In genomic region chr13:4228441-4228840, GRCm38 (mm10) we compare ENCODE assay signal across 13 mouse cellular contexts. TPM values are rescaled to one million over a fixed set of nuclear protein-coding genes. Genes with fewer than 3 reads are reported as not detected.
DNase-seq lines count a peak whose midpoint lies in the region; ATAC-seq and TF ChIP-seq lines count a peak whose summit lies in the region.
"Had no signal": no experiment of that assay in that cellular context is flagged by ENCODE, and none has a peak within 500 bp of the region (broad histone marks: within the 10 kb centered on the region; RNA-seq: fewer than 3 reads in every experiment).

Akr1c19 (plus strand) TSS chr13:4228700.

- 0 out of 2 replicates have a peak, but pooled peaks cover 7% of the 10 kb centered on the region for H3K4me1 ChIP-seq in heart, embryonic 12.5 days (replicated peaks)
- no peaks in the 10 kb centered on the region for H3K4me1 ChIP-seq in kidney, embryonic 15.5 days
- H3K4me1 ChIP-seq in lung, postnatal 0 days (ENCODE audit: insufficient read depth, low read depth, low read length), result no peaks in the 10 kb centered on the region; the same call in 1 of the 2 replicates

- TF ChIP-seq EP300 in lung, postnatal 0 days (IDR thresholded peaks at IDR 0.05), result no peak

- H3K27ac ChIP-seq in heart, embryonic 12.5 days (ENCODE audit: poor library complexity, severe bottlenecking), result no peak within 1 kb of the TSS
- H3K27ac ChIP-seq in kidney, embryonic 15.5 days, result no peak within 1 kb of the TSS
- no peak within 1 kb of the TSS for H3K27ac ChIP-seq in lung, postnatal 0 days (ENCODE audit: low read length)

- no peaks in the 10 kb centered on the region for H3K36me3 ChIP-seq in heart, embryonic 12.5 days
- no peaks in the 10 kb centered on the region for H3K36me3 ChIP-seq in kidney, embryonic 15.5 days
- no peaks in the 10 kb centered on the region for H3K36me3 ChIP-seq in lung, postnatal 0 days (ENCODE audit: insufficient read depth, low read length)

- 69% methylated on average over 1 of the region's 1 CpGs for whole genome bisulfite sequencing in heart, embryonic 12.5 days
- WGBS in kidney, embryonic 15.5 days, result 61% methylated on average over 1 of the region's 1 CpGs
- 32% methylated on average over 1 of the region's 1 CpGs for WGBS in lung, postnatal 0 days

- H3K9me3 ChIP-seq in heart, embryonic 12.5 days (replicated peaks), result 0 out of 2 replicates have a peak, but pooled peaks cover 3% of the 10 kb centered on the region
- H3K9me3 ChIP-seq in kidney, embryonic 15.5 days (replicated peaks), result no peaks in the 10 kb centered on the region
- no peaks in the 10 kb centered on the region for H3K9me3 ChIP-seq in lung, postnatal 0 days (ENCODE audit: low read length)

- no peak for TF ChIP-seq CTCF in lung, postnatal 0 days (IDR thresholded peaks at IDR 0.05)

- H3K4me3 ChIP-seq in heart, embryonic 12.5 days, result no peak within 1 kb of the TSS
- no peak within 1 kb of the TSS for H3K4me3 ChIP-seq in kidney, embryonic 15.5 days (replicated peaks)
- no peak within 1 kb of the TSS for H3K4me3 ChIP-seq in lung, postnatal 0 days (ENCODE audit: low read depth, low read length)

- no peaks in the 10 kb centered on the region for H3K27me3 ChIP-seq in heart, embryonic 12.5 days (replicated peaks)
- H3K27me3 ChIP-seq in kidney, embryonic 15.5 days, result no peaks in the 10 kb centered on the region
- no peaks in the 10 kb centered on the region for H3K27me3 ChIP-seq in lung, postnatal 0 days (replicated peaks; ENCODE audit: insufficient read depth, low read length)

- peak; percentile 54 to 61 for DNase-seq in heart, adult 18-20 months
- peak; percentile 67 for DNase-seq in heart, adult 8-10 months (ENCODE audit: low spot score)
- DNase-seq in lung, postnatal 0 days (ENCODE audit: low spot score), result peak; percentile 77
- DNase-seq in right cerebral cortex, postnatal 36 days (ENCODE audit: low spot score in 2 of 2), result no peak
- DNase-seq in frontal cortex, postnatal 10 days (ENCODE audit: low spot score in 2 of 2), result no peak
- DNase-seq: adrenal gland, adult 2 months; B cell, adult 2 months; left cerebral cortex, postnatal 4 days; thymus, postnatal 14 days had no signal

- H3K4me2 ChIP-seq in heart, embryonic 12.5 days, result no peak within 1 kb of the TSS
- H3K4me2 ChIP-seq in kidney, embryonic 15.5 days, result no peak within 1 kb of the TSS
- no peak within 1 kb of the TSS for H3K4me2 ChIP-seq in lung, postnatal 0 days (replicated peaks; ENCODE audit: low read depth, low read length)

- no peak for ATAC-seq in heart, embryonic 12.5 days (ENCODE audit: insufficient number of reproducible peaks, low FRiP score)
- ATAC-seq in kidney, embryonic 15.5 days (replicated peaks; ENCODE audit: low FRiP score), result no peak
- peak; percentile 58 for ATAC-seq in lung, postnatal 0 days
- no peak for ATAC-seq in granulocyte monocyte progenitor cell, adult 5-6 weeks (replicated peaks; ENCODE audit: poor library complexity, severe bottlenecking)
- ATAC-seq: midbrain, embryonic 16.5 days had no signal

- H3K9ac ChIP-seq in heart, embryonic 12.5 days, result no peak within 1 kb of the TSS
- H3K9ac ChIP-seq in kidney, embryonic 15.5 days, result no peak within 1 kb of the TSS
- no peak within 1 kb of the TSS for H3K9ac ChIP-seq in lung, postnatal 0 days (replicated peaks; ENCODE audit: low read depth)

RNA-seq across cellular contexts. Expression of gene Akr1c19, which starts in this region (rescaled TPM):
- total RNA-seq in heart, adult 18-20 months (2021), result 1 to 10 TPM; 2.0 to 2.1 TPM
- 0.92 and 1.0 TPM in 2 replicates for polyA plus RNA-seq in heart, embryonic 12.5 days (2016; fragmentation: Nextera tagmentation; extraction: Ambion mirVana)
- total RNA-seq in heart, adult 8-10 months (2022), result 1 to 10 TPM; 1.7 to 2.3 (median 1.8) TPM
- 33.4 and 34.6 TPM in 2 replicates for polyA plus RNA-seq in kidney, embryonic 15.5 days (2015; fragmentation: Nextera tagmentation; extraction: Ambion mirVana)
- polyA plus RNA-seq in lung, postnatal 0 days (2015; fragmentation: Nextera tagmentation; extraction: Ambion mirVana), result 13.9 and 15.0 TPM in 2 replicates
- not detected in 2 replicates for total RNA-seq in granulocyte monocyte progenitor cell, adult 5-6 weeks (2014; fragmentation: Nextera tagmentation)
- not detected in 2 replicates for total RNA-seq in granulocyte monocyte progenitor cell, adult 5-6 weeks (2017)
- polyA plus RNA-seq: adrenal gland, adult 2 months had no signal

Comparison
In these comparisons a context has a peak if more than half of its experiments do, and no peak if none do; other contexts are left out.
1. DNase-seq: peak in heart, adult 18-20 months (2 of 2), heart, adult 8-10 months (single experiment) and lung, postnatal 0 days (single experiment); none in right cerebral cortex, postnatal 36 days (0 of 2) and frontal cortex, postnatal 10 days (0 of 2).